Mouse (Mus musculus) heart, adult 2 months (tissue): ENCODE results near the gene Arhgap25. TPM values are rescaled to one million over a fixed set of nuclear protein-coding genes. Genes with fewer than 3 reads are reported as not detected.
"Not testable (repeated sequence)": the region's sequence is repeated elsewhere in the genome, so short reads cannot be mapped to it uniquely, and the experiment has no call there.

Experiments
- DNase-seq, 2 experiments: peaks; one replicate each; pipeline ENCODE4 v3.0.0; 2021
- H3K27ac ChIP-seq: fragments of 200-600 bp; 2 replicates; pipeline ENCODE4 v1.8.1; 2022
- H3K27me3 ChIP-seq: fragments of 200-500 bp; 2 replicates; pipeline ENCODE4 v1.6.1; 2012; ENCODE audit warnings: mild to moderate bottlenecking, low read length, inconsistent platforms, mixed read lengths; ENCODE audit not compliant: control insufficient read depth, insufficient read depth
- H3K36me3 ChIP-seq: fragments of 200-500 bp; 2 replicates; pipeline ENCODE4 v1.6.1; 2012; ENCODE audit warnings: low read length, inconsistent platforms; ENCODE audit not compliant: control insufficient read depth, insufficient read depth
- H3K4me1 ChIP-seq: fragments of 200-500 bp; 2 replicates; pipeline ENCODE4 v1.6.1; 2011; ENCODE audit warnings: low read length; ENCODE audit not compliant: control insufficient read depth, insufficient read depth
- H3K4me3 ChIP-seq: fragments of 200-600 bp; 2 replicates; pipeline ENCODE4 v1.8.1; 2022
- H3K79me2 ChIP-seq: fragments of 200-500 bp; replicated peaks from 2 replicates; pipeline ENCODE4 v1.6.1; 2012; ENCODE audit warnings: mild to moderate bottlenecking, inconsistent platforms, low read length, moderate library complexity, mixed read lengths; ENCODE audit not compliant: control insufficient read depth, insufficient read depth
- H3K9ac ChIP-seq: fragments of 200-500 bp; 2 replicates; pipeline ENCODE4 v1.6.1; 2012; ENCODE audit warnings: low read depth, mild to moderate bottlenecking, control low read depth, inconsistent platforms, low read length, mixed read lengths
- CTCF ChIP-seq: fragments of 200-600 bp; IDR thresholded peaks from 2 replicates; pipeline ENCODE4 v1.8.1; 2022; ENCODE audit warnings: antibody characterized with exemption, mild to moderate bottlenecking, moderate library complexity
- EP300 ChIP-seq: fragments of 200-500 bp; IDR thresholded peaks from 2 replicates; pipeline ENCODE4 v1.6.1; 2011; ENCODE audit warnings: low read depth, low read length, control low read depth; ENCODE audit not compliant: insufficient read depth
- POLR2A ChIP-seq: fragments of 200-500 bp; IDR thresholded peaks from 2 replicates; pipeline ENCODE4 v1.6.1; 2011; ENCODE audit warnings: mild to moderate bottlenecking, low read depth, low read length, control low read depth; ENCODE audit not compliant: insufficient read depth
- WGBS: fragments of 180-500 bp; shearing (Covaris S2); methylation state at CpG from one replicate; pipeline ENCODE4 v1.1.7; 2018; 5-methylcytosine and 5-hydroxymethylcytosine counted together
- intact Hi-C: fragments of 180-260 bp; cut with DNase I; formaldehyde crosslinking; loops from one replicate; pipeline ENCODE4 v1.15.1; 2025
- long read RNA-seq: library from polyadenylated mRNA; stranded (forward); transcript quantifications from one replicate; pipeline ENCODE4 v2.0.0, GENCODE M21; 2021
- polyA plus RNA-seq: library from polyadenylated mRNA; depleted of rRNA; stranded (reverse); fragments of >200 nt; gene quantifications from 2 replicates; pipeline ENCODE4 v1.2.3, GENCODE M21; 2012; rRNA removed
- total RNA-seq, 2 experiments: library from RNA; stranded (reverse); gene quantifications; 2 replicates each; pipeline ENCODE4 v1.2.3; 2021

Arhgap25 gene
- total RNA-seq (1 to 10 TPM; 3.2 to 3.8 TPM), polyA plus RNA-seq (1.8 and 1.9 TPM in 2 replicates)
- long read RNA-seq, partial matches to known transcripts = 1 of 4 reads
- long read RNA-seq, other reads (novel, unspliced or antisense) = 0 of 4 reads

GRCm38 (mm10) chr6:87532953-87533710, at the start of gene Arhgap25:
Gene Arhgap25 (minus strand): TSS chr6:87533259.
- WGBS = 53% methylated on average over 14 of the region's 14 CpGs
- Histone ChIP-seq H3K9ac (no peak within 1 kb of the TSS), H3K79me2 (no peaks in the 10 kb centered on the region)

DNA sequence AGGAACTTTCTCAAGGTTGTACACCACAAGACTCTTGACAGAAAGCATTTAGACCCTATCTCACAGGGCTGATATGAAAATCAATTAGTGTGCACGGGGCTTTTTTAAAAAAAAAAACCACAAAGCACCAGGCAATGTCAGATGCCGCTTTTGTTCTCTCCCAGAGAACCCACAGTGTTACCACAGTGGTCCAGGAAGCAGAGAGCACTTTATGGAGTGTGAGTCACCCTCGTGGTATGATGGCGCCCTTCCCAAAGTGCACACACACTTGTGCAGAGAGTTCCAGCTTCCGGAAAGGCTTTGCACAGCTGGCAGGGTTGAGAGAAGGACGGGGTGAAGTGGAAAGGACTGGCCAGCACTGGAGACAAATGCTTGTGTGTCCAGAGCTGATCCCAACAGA, 49.4 kb upstream of the Arhgap25 start:
- peak; percentile 47 to 56 for DNase-seq
- Histone ChIP-seq H3K4me3 (no peak overlapping the region), H3K36me3 (no peaks in the 10 kb centered on the region), H3K4me1 (peaks cover 1% of the 10 kb centered on the region), H3K27ac (no peak overlapping the region), H3K9ac (no peak overlapping the region), H3K27me3 (no peaks in the 10 kb centered on the region), H3K79me2 (no peaks in the 10 kb centered on the region)
- intact Hi-C loops = no loop called here
- WGBS = 16% methylated on average over 6 of the region's 6 CpGs
- TF ChIP-seq CTCF (no peak), EP300 (no peak), POLR2A (no peak)

More at GRCm38 (mm10) chr6:87532953-87533710, at the start of gene Arhgap25:
- intact Hi-C loops = no loop called here
- no peaks in the 10 kb centered on the region for H3K27me3 ChIP-seq
- H3K27ac ChIP-seq = no peak within 1 kb of the TSS
- no peaks in the 10 kb centered on the region for H3K4me1 ChIP-seq
- DNase-seq = peak; percentile 42 to 63
- no peak within 1 kb of the TSS for H3K4me3 ChIP-seq
- no peaks in the 10 kb centered on the region for H3K36me3 ChIP-seq
- no peak for TF ChIP-seq CTCF
- no peak for TF ChIP-seq POLR2A
- no peak for TF ChIP-seq EP300

DNA sequence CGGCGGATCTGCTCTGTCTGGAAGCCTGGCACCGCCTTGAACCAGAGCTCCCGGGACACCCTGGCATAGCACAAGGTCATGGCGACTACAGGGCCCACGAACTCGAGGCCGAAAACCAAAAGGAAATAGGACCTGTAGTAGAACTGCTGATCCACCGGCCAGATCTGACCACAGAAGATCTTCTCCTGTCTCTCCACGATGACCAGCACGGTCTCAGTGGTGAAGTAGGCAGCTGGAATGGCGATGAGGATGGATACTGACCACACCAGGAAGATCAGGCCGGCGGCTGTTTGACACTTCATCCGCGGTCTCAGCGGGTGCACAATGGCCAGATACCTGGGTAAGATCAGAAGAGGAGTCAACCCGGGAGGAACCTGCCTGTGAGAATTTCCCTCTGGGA, 48.5 kb upstream of the Arhgap25 start:
- no peaks in the 10 kb centered on the region for H3K27me3 ChIP-seq
- H3K27ac ChIP-seq = no peak overlapping the region
- H3K36me3 ChIP-seq = no peaks in the 10 kb centered on the region
- TF ChIP-seq EP300 (no peak), POLR2A (no peak), CTCF (no peak)
- H3K79me2 ChIP-seq = no peaks in the 10 kb centered on the region
- no peak for DNase-seq
- no peak overlapping the region for H3K4me3 ChIP-seq
- WGBS = 88% methylated on average over 18 of the region's 18 CpGs
- intact Hi-C loops = no loop called here
- no peak overlapping the region for H3K9ac ChIP-seq
- H3K4me1 ChIP-seq = peaks cover 1% of the 10 kb centered on the region

DNA sequence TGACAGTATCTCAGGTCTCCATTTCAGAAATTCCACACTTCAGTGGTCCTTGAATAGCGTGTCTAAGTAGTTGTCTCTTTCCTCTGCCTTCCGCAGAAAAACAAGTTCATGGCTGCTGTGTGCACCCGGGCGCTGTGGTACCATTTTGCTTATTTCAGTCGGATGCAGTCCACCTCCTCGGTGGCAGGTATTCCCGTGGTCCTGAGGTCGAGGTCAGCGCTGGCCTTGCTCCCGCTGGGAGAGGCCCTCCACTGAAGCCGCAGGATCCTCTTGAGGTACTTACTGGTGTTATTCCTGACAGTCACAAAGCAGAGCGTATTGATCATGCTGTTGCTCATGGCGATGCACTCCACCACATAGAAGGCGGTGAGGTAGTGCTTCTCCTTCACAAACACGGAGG, 48.0 kb upstream of the Arhgap25 start:
- Histone ChIP-seq H3K79me2 (no peaks in the 10 kb centered on the region), H3K4me1 (peaks cover 1% of the 10 kb centered on the region), H3K9ac (no peak overlapping the region), H3K27me3 (no peaks in the 10 kb centered on the region), H3K27ac (no peak overlapping the region), H3K36me3 (no peaks in the 10 kb centered on the region), H3K4me3 (no peak overlapping the region)
- intact Hi-C loops = no loop called here
- DNase-seq = no peak
- TF ChIP-seq POLR2A (no peak), CTCF (no peak), EP300 (no peak)
- WGBS = 87% methylated on average over 15 of the region's 15 CpGs

- intact Hi-C loops = no loop called here
- peaks cover 1% of the 10 kb centered on the region; the same call in 1 of the 2 replicates for H3K4me1 ChIP-seq
- no peaks in the 10 kb centered on the region for H3K79me2 ChIP-seq
- no peak overlapping the region for H3K4me3 ChIP-seq
- WGBS = 34% methylated on average over 9 of the region's 9 CpGs
- TF ChIP-seq EP300 (no peak), CTCF (peak; percentile 31; the same call in 1 of the 2 replicates)
- no peak overlapping the region for H3K27ac ChIP-seq
- H3K9ac ChIP-seq = no peak overlapping the region
- H3K36me3 ChIP-seq = no peaks in the 10 kb centered on the region
- no peak for DNase-seq
- no peaks in the 10 kb centered on the region for H3K27me3 ChIP-seq
Measured at GRCm38 (mm10) chr6:87578247-87578646, 45.2 kb upstream of the Arhgap25 start.

- H3K4me3 ChIP-seq = no peak overlapping the region
- no peaks in the 10 kb centered on the region for H3K4me1 ChIP-seq
- H3K79me2 ChIP-seq = no peaks in the 10 kb centered on the region
- no peak for TF ChIP-seq POLR2A
- no peak for TF ChIP-seq CTCF
- TF ChIP-seq EP300 = no peak
- DNase-seq = no peak
- H3K27me3 ChIP-seq = no peaks in the 10 kb centered on the region
- WGBS = 40% methylated on average over 4 of the region's 4 CpGs
- no peak overlapping the region for H3K9ac ChIP-seq
- H3K36me3 ChIP-seq = no peaks in the 10 kb centered on the region
- H3K27ac ChIP-seq = no peak overlapping the region
- intact Hi-C loops = no loop called here
Measured at GRCm38 (mm10) chr6:87576648-87577330, 43.7 kb upstream of the Arhgap25 start.

DNA sequence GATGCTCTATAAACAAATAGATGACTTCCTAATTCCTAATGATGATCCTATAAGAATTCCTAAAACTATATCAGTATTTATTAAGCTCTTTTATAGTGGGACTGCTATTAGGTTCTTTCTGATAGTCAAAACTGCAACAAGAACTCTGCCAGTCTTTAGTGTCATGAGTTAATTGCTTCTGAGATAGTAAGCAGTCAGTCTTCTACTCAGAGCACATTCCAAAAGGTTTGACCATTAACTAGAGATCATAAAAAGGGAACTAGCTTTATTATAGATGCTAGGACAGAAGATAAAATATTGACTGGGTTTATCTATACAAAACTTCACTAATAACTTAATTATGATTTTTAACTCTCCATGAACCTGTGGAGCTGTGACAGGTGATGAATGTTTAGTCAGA, 38.8 kb upstream of the Arhgap25 start:
- H3K27ac ChIP-seq, H3K9ac ChIP-seq, DNase-seq, H3K36me3 ChIP-seq, H3K79me2 ChIP-seq, H3K4me3 ChIP-seq, H3K4me1 ChIP-seq, H3K27me3 ChIP-seq, intact Hi-C loops: not testable (repeated sequence)
